Mouse (Mus musculus) lung, embryonic 15.5 days (tissue): ENCODE results near the gene Myl10. TPM values are rescaled to one million over a fixed set of nuclear protein-coding genes. Genes with fewer than 3 reads are reported as not detected.
"Not testable (repeated sequence)": the region's sequence is repeated elsewhere in the genome, so short reads cannot be mapped to it uniquely, and the experiment has no call there.

Source experiments
- ATAC-seq: fragments of 200-750 bp; cut with Nextera tagmentation; 2 replicates; pipeline ENCODE4 v1.8.0; 2017; ENCODE audit warnings: moderate number of reproducible peaks, borderline replicate concordance; ENCODE audit not compliant: low FRiP score, low TSS enrichment; ENCODE audit errors: extremely low read depth
- H3K27ac ChIP-seq: fragments of 300-500 bp; sonication (generic); 2 replicates; pipeline ENCODE4 v1.5.1; 2015; ENCODE audit warnings: moderate library complexity, mild to moderate bottlenecking, inconsistent platforms
- H3K27me3 ChIP-seq: fragments of 300-500 bp; sonication (generic); 2 replicates; pipeline ENCODE4 v1.6.1; 2015; ENCODE audit warnings: inconsistent platforms
- H3K36me3 ChIP-seq: fragments of 300-500 bp; sonication (generic); 2 replicates; pipeline ENCODE4 v1.6.1; 2015; ENCODE audit warnings: inconsistent platforms
- H3K4me1 ChIP-seq: fragments of 300-500 bp; sonication (generic); 2 replicates; pipeline ENCODE4 v1.6.1; 2015; ENCODE audit warnings: inconsistent platforms
- H3K4me2 ChIP-seq: fragments of 300-500 bp; sonication (generic); 2 replicates; pipeline ENCODE4 v1.6.1; 2015; ENCODE audit warnings: inconsistent platforms, mild to moderate bottlenecking, moderate library complexity
- H3K4me3 ChIP-seq: fragments of 300-500 bp; sonication (generic); 2 replicates; pipeline ENCODE4 v1.5.1; 2015; ENCODE audit warnings: mild to moderate bottlenecking, inconsistent platforms
- H3K9ac ChIP-seq: fragments of 300-500 bp; sonication (generic); 2 replicates; pipeline ENCODE4 v1.6.1; 2015; ENCODE audit warnings: inconsistent platforms
- H3K9me3 ChIP-seq: fragments of 300-500 bp; sonication (generic); 2 replicates; pipeline ENCODE4 v1.6.1; 2016; ENCODE audit warnings: inconsistent platforms
- WGBS: fragments of 180-500 bp; shearing (Covaris S2); methylation state at CpG from one replicate; pipeline ENCODE4 v1.1.7; 2015; 5-methylcytosine and 5-hydroxymethylcytosine counted together
- polyA plus RNA-seq: library from polyadenylated mRNA; unstranded; fragments of >200 nt; fragmentation: Nextera tagmentation; extraction: Ambion mirVana; gene quantifications from 2 replicates; pipeline ENCODE4 v1.2.1, GENCODE M21; 2015

Gene Myl10
- 1.3 TPM in 1 of 2 replicates, not detected in the other for polyA plus RNA-seq

GRCm38 (mm10) chr5:136692784-136693183, at the start of gene Myl10:
Gene Myl10 (plus strand): TSS chr5:136693146.
- no peak within 1 kb of the TSS for H3K27ac ChIP-seq
- no peak within 1 kb of the TSS for H3K4me2 ChIP-seq
- WGBS: 86% methylated on average over 4 of the region's 4 CpGs
- no peak for ATAC-seq
- H3K9me3 ChIP-seq: no peaks in the 10 kb centered on the region
- H3K9ac ChIP-seq: no peak within 1 kb of the TSS
- H3K36me3 ChIP-seq: no peaks in the 10 kb centered on the region
- H3K4me1 ChIP-seq: no peaks in the 10 kb centered on the region
- H3K27me3 ChIP-seq: no peaks in the 10 kb centered on the region
- H3K4me3 ChIP-seq: no peak within 1 kb of the TSS

GRCm38 (mm10) chr5:136646731-136647328, 46.1 kb upstream of the Myl10 start:
- Histone ChIP-seq H3K4me3 (no peak overlapping the region), H3K36me3 (no peaks in the 10 kb centered on the region), H3K9ac (no peak overlapping the region), H3K27ac (no peak overlapping the region), H3K27me3 (no peaks in the 10 kb centered on the region), H3K4me2 (no peak overlapping the region), H3K9me3 (no peaks in the 10 kb centered on the region), H3K4me1 (no peaks in the 10 kb centered on the region; the same call in 1 of the 2 replicates)
- no peak for ATAC-seq
- 70% methylated on average over 4 of the region's 4 CpGs for WGBS

GRCm38 (mm10) chr5:136649071-136649470, 43.9 kb upstream of the Myl10 start:
- no peak overlapping the region for H3K4me3 ChIP-seq
- no peaks in the 10 kb centered on the region for H3K9me3 ChIP-seq
- H3K4me1 ChIP-seq: no peaks in the 10 kb centered on the region
- H3K9ac ChIP-seq: no peak overlapping the region
- no peak for ATAC-seq
- H3K36me3 ChIP-seq: no peaks in the 10 kb centered on the region
- 67% methylated on average over 5 of the region's 5 CpGs for WGBS
- H3K27me3 ChIP-seq: no peaks in the 10 kb centered on the region
- no peak overlapping the region for H3K27ac ChIP-seq
- no peak overlapping the region for H3K4me2 ChIP-seq

GRCm38 (mm10) chr5:136649655-136650054, 43.3 kb upstream of the Myl10 start:
- H3K4me2 ChIP-seq: no peak overlapping the region
- H3K4me1 ChIP-seq: no peaks in the 10 kb centered on the region
- no peak overlapping the region for H3K27ac ChIP-seq
- H3K36me3 ChIP-seq: no peaks in the 10 kb centered on the region
- H3K9ac ChIP-seq: no peak overlapping the region
- H3K27me3 ChIP-seq: no peaks in the 10 kb centered on the region
- 78% methylated on average over 5 of the region's 5 CpGs for WGBS
- H3K9me3 ChIP-seq: no peaks in the 10 kb centered on the region
- H3K4me3 ChIP-seq: no peak overlapping the region
- no peak for ATAC-seq

GRCm38 (mm10) chr5:136654481-136654880, 38.5 kb upstream of the Myl10 start:
- no peak for ATAC-seq
- no peak overlapping the region for H3K27ac ChIP-seq
- H3K4me3 ChIP-seq: no peak overlapping the region
- no peaks in the 10 kb centered on the region for H3K9me3 ChIP-seq
- H3K36me3 ChIP-seq: no peaks in the 10 kb centered on the region
- H3K9ac ChIP-seq: no peak overlapping the region
- H3K27me3 ChIP-seq: no peaks in the 10 kb centered on the region
- H3K4me2 ChIP-seq: no peak overlapping the region
- H3K4me1 ChIP-seq: no peaks in the 10 kb centered on the region

- WGBS: 79% methylated on average over 10 of the region's 10 CpGs
- no peaks in the 10 kb centered on the region for H3K4me1 ChIP-seq
- no peak for ATAC-seq
- H3K4me3 ChIP-seq: no peak overlapping the region
- H3K9me3 ChIP-seq: no peaks in the 10 kb centered on the region
- no peak overlapping the region for H3K9ac ChIP-seq
- H3K36me3 ChIP-seq: no peaks in the 10 kb centered on the region
- H3K27me3 ChIP-seq: no peaks in the 10 kb centered on the region
- H3K27ac ChIP-seq: no peak overlapping the region
- H3K4me2 ChIP-seq: no peak overlapping the region
Observed at GRCm38 (mm10) chr5:136656830-136657395, 36.0 kb upstream of the Myl10 start.

- ATAC-seq: not testable (repeated sequence)
Observed at GRCm38 (mm10) chr5:136660721-136661120, 32.2 kb upstream of the Myl10 start.

GRCm38 (mm10) chr5:136662281-136662680, 30.7 kb upstream of the Myl10 start:
- no peak overlapping the region for H3K4me3 ChIP-seq
- H3K27ac ChIP-seq: no peak overlapping the region
- WGBS: 63% methylated on average over 10 of the region's 10 CpGs
- H3K9ac ChIP-seq: no peak overlapping the region
- no peaks in the 10 kb centered on the region for H3K36me3 ChIP-seq
- H3K4me2 ChIP-seq: no peak overlapping the region
- no peak for ATAC-seq
- H3K27me3 ChIP-seq: peaks cover 8% of the 10 kb centered on the region; the same call in 1 of the 2 replicates
- no peaks in the 10 kb centered on the region for H3K4me1 ChIP-seq
- no peaks in the 10 kb centered on the region for H3K9me3 ChIP-seq

More at GRCm38 (mm10) chr5:136660721-136661120, 32.2 kb upstream of the Myl10 start:
- H3K9ac ChIP-seq, H3K27ac ChIP-seq, H3K9me3 ChIP-seq, H3K4me2 ChIP-seq, H3K36me3 ChIP-seq, H3K27me3 ChIP-seq, H3K4me3 ChIP-seq, H3K4me1 ChIP-seq: not testable (repeated sequence)
- WGBS: 67% methylated on average over 5 of the region's 5 CpGs

- Histone ChIP-seq H3K4me2 (no peak overlapping the region), H3K27me3 (peaks cover 8% of the 10 kb centered on the region; the same call in 1 of the 2 replicates), H3K4me3 (no peak overlapping the region), H3K9me3 (no peaks in the 10 kb centered on the region), H3K4me1 (no peaks in the 10 kb centered on the region), H3K9ac (no peak overlapping the region), H3K36me3 (no peaks in the 10 kb centered on the region), H3K27ac (no peak overlapping the region)
- ATAC-seq: no peak
- 29% methylated on average over 1 of the region's 1 CpGs for WGBS
Observed at GRCm38 (mm10) chr5:136662822-136663221, 30.1 kb upstream of the Myl10 start.

- WGBS: 5% methylated on average over 9 of the region's 9 CpGs
- H3K4me3 ChIP-seq: no peak overlapping the region
- no peak for ATAC-seq
- H3K9me3 ChIP-seq: no peaks in the 10 kb centered on the region
- H3K9ac ChIP-seq: no peak overlapping the region
- H3K27ac ChIP-seq: no peak overlapping the region
- no peaks in the 10 kb centered on the region for H3K36me3 ChIP-seq
- no peak overlapping the region for H3K4me2 ChIP-seq
- H3K4me1 ChIP-seq: no peaks in the 10 kb centered on the region
- peaks cover 8% of the 10 kb centered on the region; the same call in 1 of the 2 replicates for H3K27me3 ChIP-seq
Observed at GRCm38 (mm10) chr5:136664497-136664896, 28.4 kb upstream of the Myl10 start.

- no peak overlapping the region for H3K27ac ChIP-seq
- no peaks in the 10 kb centered on the region for H3K36me3 ChIP-seq
- WGBS: 84% methylated on average over 18 of the region's 18 CpGs
- no peak overlapping the region for H3K4me3 ChIP-seq
- no peaks in the 10 kb centered on the region for H3K9me3 ChIP-seq
- no peak overlapping the region for H3K4me2 ChIP-seq
- no peaks in the 10 kb centered on the region for H3K27me3 ChIP-seq
- no peak for ATAC-seq
- no peak overlapping the region for H3K9ac ChIP-seq
- H3K4me1 ChIP-seq: no peaks in the 10 kb centered on the region
Observed at GRCm38 (mm10) chr5:136676315-136677030, 16.5 kb upstream of the Myl10 start.

- WGBS: 74% methylated on average over 6 of the region's 6 CpGs
- H3K9ac ChIP-seq: no peak overlapping the region
- no peak overlapping the region for H3K27ac ChIP-seq
- no peaks in the 10 kb centered on the region for H3K27me3 ChIP-seq
- no peak overlapping the region for H3K4me2 ChIP-seq
- no peak for ATAC-seq
- H3K9me3 ChIP-seq: no peaks in the 10 kb centered on the region
- no peaks in the 10 kb centered on the region for H3K36me3 ChIP-seq
- no peaks in the 10 kb centered on the region for H3K4me1 ChIP-seq
- no peak overlapping the region for H3K4me3 ChIP-seq
Observed at GRCm38 (mm10) chr5:136678840-136679348, 14.1 kb upstream of the Myl10 start.
